Mouse (Mus musculus) gastrocnemius, postnatal 36 days (tissue): ENCODE data around the gene Ly6g6f. TPM values are rescaled to one million over a fixed set of nuclear protein-coding genes. Genes with fewer than 3 reads are reported as not detected.
A peak's percentile ranks its signal among the peaks of the same experiment; 100 is the strongest.

ENCODE experiments used
- DNase-seq, 2 experiments: peaks; one replicate each; pipeline ENCODE4 v3.0.0; 2022
- intact Hi-C: fragments of 180-260 bp; cut with DNase I; formaldehyde crosslinking; loops from one replicate; pipeline ENCODE4 v1.15.1; 2025
- total RNA-seq, 2 experiments: library from RNA; stranded (reverse); gene quantifications; 2 replicates each; pipeline ENCODE4 v1.2.3; 2021

The Ly6g6f gene
- total RNA-seq, 2 experiments from 2014 or later = not detected

- peak; percentile 89 to 93 for DNase-seq
- intact Hi-C loops = loop anchor here (2.0 kb wide), 1 partner anchor 36 kb away; no protein-coding TSS in a partner anchor
These were observed 26.2 kb downstream of the Ly6g6f start, which contains the start of gene Ddah2 for GRCm38 (mm10) chr17:35058911-35059892. Ddah2 (plus strand) TSS chr17:35059035.

- DNase-seq = no peak
- intact Hi-C loops = loop anchor here (2.0 kb wide), 1 partner anchor 36 kb away; no protein-coding TSS in a partner anchor
These were observed 27.1 kb downstream of the Ly6g6f start for GRCm38 (mm10) chr17:35058316-35058715.

GRCm38 (mm10) chr17:35057090-35057489, 28.3 kb downstream of the Ly6g6f start:
- intact Hi-C loops = no loop called here
- no peak for DNase-seq

- intact Hi-C loops = no loop called here
- DNase-seq = no peak
These were observed 29.5 kb downstream of the Ly6g6f start for GRCm38 (mm10) chr17:35055691-35056495.

GRCm38 (mm10) chr17:35052271-35052798, 33.1 kb downstream of the Ly6g6f start:
- DNase-seq = no peak
- intact Hi-C loops = no loop called here

GRCm38 (mm10) chr17:35051156-35052086, 34.0 kb downstream of the Ly6g6f start:
- DNase-seq = peak; percentile 49 to 54
- intact Hi-C loops = no loop called here

GRCm38 (mm10) chr17:35050126-35050750, 35.2 kb downstream of the Ly6g6f start:
- DNase-seq = peak; percentile 69 to 71
- intact Hi-C loops = no loop called here

- intact Hi-C loops = no loop called here
- DNase-seq = peak in 1 of 2 experiments; percentile 51
These were observed 35.8 kb downstream of the Ly6g6f start, which contains the start of gene Clic1 for GRCm38 (mm10) chr17:35049561-35050016. Clic1 (plus strand) TSS chr17:35049966.

- intact Hi-C loops = no loop called here
- DNase-seq = no peak
These were observed 36.4 kb downstream of the Ly6g6f start for GRCm38 (mm10) chr17:35048932-35049440.

- intact Hi-C loops = no loop called here
- DNase-seq = no peak
These were observed 37.1 kb downstream of the Ly6g6f start for GRCm38 (mm10) chr17:35048149-35048931.

- no peak for DNase-seq
- intact Hi-C loops = no loop called here
These were observed 37.7 kb downstream of the Ly6g6f start for GRCm38 (mm10) chr17:35047688-35048087.

- peak; percentile 96 to 97 for DNase-seq
- intact Hi-C loops = no loop called here
These were observed 38.5 kb downstream of the Ly6g6f start, which contains the start of gene Msh5 for GRCm38 (mm10) chr17:35046681-35047455. Msh5 (minus strand) TSS chr17:35046745.

GRCm38 (mm10) chr17:35045807-35046680, 39.4 kb downstream of the Ly6g6f start:
- no peak for DNase-seq
- intact Hi-C loops = no loop called here

- no peak for DNase-seq
- intact Hi-C loops = no loop called here
These were observed 40.3 kb downstream of the Ly6g6f start for GRCm38 (mm10) chr17:35044904-35045806.

GRCm38 (mm10) chr17:35043794-35044193, 41.6 kb downstream of the Ly6g6f start:
- intact Hi-C loops = no loop called here

More at GRCm38 (mm10) chr17:35043794-35044193, 41.6 kb downstream of the Ly6g6f start:
- no peak for DNase-seq
